Comparison of ENCODE assay signal across 8 mouse cellular contexts in genomic region chr16:96127288-96127656, GRCm38 (mm10). TPM values are rescaled to one million over a fixed set of nuclear protein-coding genes. Genes with fewer than 3 reads are reported as not detected.
A peak's percentile ranks its signal among the peaks of the same experiment; 100 is the strongest.
DNase-seq lines count a peak whose midpoint lies in the region; ATAC-seq and TF ChIP-seq lines count a peak whose summit lies in the region.

No protein-coding gene starts in this region.

- peaks cover 42% of the 10 kb centered on the region for H3K36me3 ChIP-seq in forebrain, embryonic 14.5 days (ENCODE audit: control insufficient read depth, insufficient read depth, low read length)
- H3K36me3 ChIP-seq in liver, postnatal 0 days (replicated peaks; ENCODE audit: insufficient read depth, low read length), result peaks cover 16% of the 10 kb centered on the region

- H3K27me3 ChIP-seq in forebrain, embryonic 14.5 days (replicated peaks; ENCODE audit: control insufficient read depth, insufficient read depth, low read length), result no peaks in the 10 kb centered on the region
- H3K27me3 ChIP-seq in liver, postnatal 0 days (ENCODE audit: insufficient read depth, low read length), result no peaks in the 10 kb centered on the region

- TF ChIP-seq EP300 in liver, postnatal 0 days (IDR thresholded peaks at IDR 0.05; ENCODE audit: low read depth), result no peak

- H3K27ac ChIP-seq in forebrain, embryonic 14.5 days (ENCODE audit: low read depth, low read length), result peak overlapping the region; percentile 96
- H3K27ac ChIP-seq in liver, postnatal 0 days (ENCODE audit: low read depth), result peak overlapping the region; percentile 94

- peak overlapping the region; percentile 97 for H3K9ac ChIP-seq in forebrain, embryonic 14.5 days (ENCODE audit: low read length)
- H3K9ac ChIP-seq in liver, postnatal 0 days (replicated peaks), result peak overlapping the region; percentile 86

- no peak for TF ChIP-seq CTCF in liver, postnatal 0 days (IDR thresholded peaks at IDR 0.05; ENCODE audit: low read depth)

- peak overlapping the region; percentile 93 for H3K4me2 ChIP-seq in forebrain, embryonic 14.5 days (ENCODE audit: low read length)
- peak overlapping the region; percentile 70 for H3K4me2 ChIP-seq in liver, postnatal 0 days (ENCODE audit: low read depth, low read length)

- peak; percentile 45 for ATAC-seq in frontal cortex, adult (ENCODE audit: low TSS enrichment)
- peak; percentile 44 for ATAC-seq in CD4-positive, CD25-positive, alpha-beta regulatory T cell, adult 4 months
- peak; percentile 76 for ATAC-seq in forebrain, embryonic 14.5 days
- ATAC-seq in liver, postnatal 0 days, result peak; percentile 33

- peak overlapping the region; percentile 96 for H3K4me3 ChIP-seq in forebrain, embryonic 14.5 days (ENCODE audit: low read depth, low read length)
- H3K4me3 ChIP-seq in liver, postnatal 0 days (ENCODE audit: low read depth, low read length), result peak overlapping the region; percentile 80

- WGBS in forebrain, embryonic 14.5 days, result under 1% methylated on average over 33 of the region's 52 CpGs
- WGBS in liver, postnatal 0 days (ENCODE audit: insufficient replicate concordance), result 2% methylated on average over 40 of the region's 52 CpGs

- no peaks in the 10 kb centered on the region for H3K9me3 ChIP-seq in forebrain, embryonic 14.5 days (replicated peaks; ENCODE audit: control insufficient read depth, low read length)
- H3K9me3 ChIP-seq in liver, postnatal 0 days (ENCODE audit: low read length), result no peaks in the 10 kb centered on the region

- DNase-seq in frontal cortex, postnatal 36 days (ENCODE audit: low spot score in 2 of 2), result no peak
- no peak for DNase-seq in forebrain, embryonic 14.5 days (ENCODE audit: low spot score)
- no peak for DNase-seq in liver, postnatal 0 days
- DNase-seq in retina, postnatal 1 day, result no peak
- DNase-seq in ovary, postnatal 36 days (ENCODE audit: low spot score), result no peak
- no peak for DNase-seq in T-cell, adult 2 months (ENCODE audit: low spot score)

- H3K4me1 ChIP-seq in forebrain, embryonic 14.5 days (ENCODE audit: control insufficient read depth, insufficient read depth, low read length), result peaks cover 20% of the 10 kb centered on the region
- H3K4me1 ChIP-seq in liver, postnatal 0 days (ENCODE audit: insufficient read depth), result peaks cover 8% of the 10 kb centered on the region; the same call in 1 of the 2 replicates

RNA-seq across cellular contexts. Expression of gene Hmgn1, which starts 0.3 kb away (rescaled TPM):
- polyA plus RNA-seq in CD4-positive, CD25-positive, alpha-beta regulatory T cell, adult 4 months (2017; shearing (Covaris generic)), result 10 to 100 TPM; 62.4 to 79.5 TPM
- polyA plus RNA-seq in forebrain, embryonic 14.5 days (2014; fragmentation: Nextera tagmentation; extraction: Ambion mirVana), result 520 and 536 TPM in 2 replicates
- polyA plus RNA-seq in liver, postnatal 0 days (2015; fragmentation: Nextera tagmentation; extraction: Ambion mirVana), result 109 and 113 TPM in 2 replicates

RNA-seq across cellular contexts. Expression of gene Wrb, which starts 17.9 kb away (rescaled TPM):
- polyA plus RNA-seq in CD4-positive, CD25-positive, alpha-beta regulatory T cell, adult 4 months (2017; shearing (Covaris generic)), result 10 to 100 TPM; 19.1 to 21.4 TPM
- 188 and 204 TPM in 2 replicates for polyA plus RNA-seq in forebrain, embryonic 14.5 days (2014; fragmentation: Nextera tagmentation; extraction: Ambion mirVana)
- 5.5 and 6.1 TPM in 2 replicates for polyA plus RNA-seq in liver, postnatal 0 days (2015; fragmentation: Nextera tagmentation; extraction: Ambion mirVana)

RNA-seq across cellular contexts. Expression of gene Brwd1, which starts 44.9 kb away (rescaled TPM):
- polyA plus RNA-seq in CD4-positive, CD25-positive, alpha-beta regulatory T cell, adult 4 months (2017; shearing (Covaris generic)), result 10 to 100 TPM; 54.9 to 60.0 TPM
- 270 and 272 TPM in 2 replicates for polyA plus RNA-seq in forebrain, embryonic 14.5 days (2014; fragmentation: Nextera tagmentation; extraction: Ambion mirVana)
- polyA plus RNA-seq in liver, postnatal 0 days (2015; fragmentation: Nextera tagmentation; extraction: Ambion mirVana), result 12.3 and 12.8 TPM in 2 replicates
